Mouse (Mus musculus) mature B cell (primary cell): ENCODE data around the gene Gm42791.

Experiments
- in situ Hi-C: fragments of 300-500 bp; cut with MboI; formaldehyde crosslinking; loops from 2 replicates; pipeline ENCODE4 v1.14.3; 2019

Gm42791 gene

GRCm38 (mm10) chr5:148978458-148979165, 16.3 kb downstream of the Gm42791 start:
- in situ Hi-C loops = no loop called here

DNA sequence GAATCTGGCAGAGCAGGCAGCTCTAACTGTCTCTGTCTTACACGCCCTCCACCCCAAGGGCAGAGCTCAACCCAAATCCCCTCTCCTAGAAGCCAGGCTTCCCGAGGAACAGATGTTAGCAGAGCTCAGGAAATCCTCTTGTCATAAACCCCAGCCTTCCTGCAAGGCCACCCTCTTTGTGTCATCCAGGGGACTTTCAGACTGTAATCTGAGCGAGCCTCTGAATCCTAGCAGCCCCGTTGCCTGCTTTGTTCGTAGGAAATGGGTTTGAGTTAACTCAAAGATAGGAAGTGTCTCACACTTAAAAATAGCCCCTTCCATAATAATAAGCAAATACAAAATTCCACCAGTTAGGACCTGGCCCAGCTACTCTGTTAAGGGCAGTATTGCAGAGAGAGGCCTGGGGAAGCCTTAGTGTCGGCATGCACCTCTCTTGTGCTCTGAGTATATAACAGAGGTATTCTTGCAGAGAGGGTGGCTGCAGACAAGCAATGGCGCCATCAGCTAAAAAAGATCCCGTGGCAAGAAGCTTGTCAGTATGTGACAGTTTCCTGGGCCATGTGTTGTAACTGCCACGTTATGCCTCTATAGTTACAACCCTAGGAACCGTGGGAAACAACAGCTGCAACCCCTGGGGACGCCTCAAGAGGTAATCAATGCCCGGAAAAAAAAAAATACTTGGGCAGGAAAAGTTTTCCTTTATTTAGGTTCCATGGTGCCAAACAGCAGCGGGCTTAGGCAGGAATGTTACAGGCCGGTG, 17.1 kb downstream of the Gm42791 start:
- in situ Hi-C loops = no loop called here

- in situ Hi-C loops = no loop called here
Observed at GRCm38 (mm10) chr5:148976876-148977275, 18.1 kb downstream of the Gm42791 start.

- in situ Hi-C loops = no loop called here
Observed at GRCm38 (mm10) chr5:148975035-148975434, 19.9 kb downstream of the Gm42791 start.

DNA sequence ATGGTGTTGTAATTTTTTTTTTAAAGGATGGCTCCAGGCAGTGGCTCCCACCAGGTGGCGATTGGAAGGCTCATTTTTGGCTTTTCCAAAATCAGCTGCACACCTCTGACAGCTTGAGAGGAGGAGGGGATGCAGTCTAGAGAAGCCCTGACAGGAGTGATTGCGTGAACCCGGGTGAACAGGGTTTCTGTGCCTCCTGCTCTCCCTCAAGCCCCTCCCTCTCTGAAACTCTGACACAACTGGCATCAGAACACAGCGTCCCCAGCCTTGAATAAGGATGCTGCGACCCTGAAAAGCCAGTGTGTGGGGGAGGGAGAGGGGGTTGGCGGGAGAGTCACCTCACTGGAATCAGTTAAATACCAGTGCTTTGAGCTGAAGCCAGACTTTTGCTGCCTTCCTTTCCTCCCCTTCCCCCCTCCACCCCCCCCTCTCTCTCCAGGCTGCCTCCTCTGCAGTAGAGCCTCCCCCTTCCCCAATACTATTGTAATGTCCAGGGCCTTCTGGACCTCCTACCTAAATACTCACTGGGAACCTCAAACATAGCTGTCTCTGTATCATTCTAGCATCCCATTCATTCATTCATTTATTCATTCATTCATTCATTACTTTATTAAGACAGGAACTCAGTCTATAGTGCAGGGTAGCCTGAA, 21.8 kb downstream of the Gm42791 start:
- in situ Hi-C loops = no loop called here

- in situ Hi-C loops = no loop called here
Observed at GRCm38 (mm10) chr5:148972167-148972566, 22.8 kb downstream of the Gm42791 start.

GRCm38 (mm10) chr5:148969648-148970047, 25.3 kb downstream of the Gm42791 start:
- in situ Hi-C loops = no loop called here

DNA sequence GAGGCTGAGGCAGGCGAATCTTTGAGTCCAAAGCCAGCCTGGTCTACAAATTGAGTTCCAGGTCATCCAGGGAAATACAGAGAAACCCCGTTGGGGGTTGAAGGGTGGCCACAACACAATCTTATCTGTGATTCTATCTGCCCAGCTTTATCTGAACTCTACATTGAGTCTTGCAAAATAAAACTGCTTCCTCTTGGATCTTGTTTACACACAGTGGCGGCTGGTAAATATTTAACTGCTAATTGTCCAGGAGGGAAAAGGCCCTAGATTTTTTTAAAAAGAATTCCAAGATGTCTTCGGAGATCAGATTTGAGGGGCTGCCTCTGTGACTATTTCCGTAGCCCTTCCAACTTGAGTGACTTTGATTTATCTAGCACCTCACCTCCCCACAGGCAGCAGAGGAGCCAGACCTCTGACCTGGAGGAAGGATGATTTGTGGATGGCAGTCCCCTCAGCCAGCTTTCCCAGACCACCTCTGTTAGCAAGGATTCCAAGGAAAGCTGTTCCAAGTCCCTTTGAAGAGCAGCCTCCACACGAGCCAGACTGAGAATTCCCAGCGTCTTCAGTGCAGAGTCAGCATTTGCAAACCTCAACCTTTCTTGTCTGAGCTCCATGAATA, 25.9 kb downstream of the Gm42791 start:
- in situ Hi-C loops = no loop called here

DNA sequence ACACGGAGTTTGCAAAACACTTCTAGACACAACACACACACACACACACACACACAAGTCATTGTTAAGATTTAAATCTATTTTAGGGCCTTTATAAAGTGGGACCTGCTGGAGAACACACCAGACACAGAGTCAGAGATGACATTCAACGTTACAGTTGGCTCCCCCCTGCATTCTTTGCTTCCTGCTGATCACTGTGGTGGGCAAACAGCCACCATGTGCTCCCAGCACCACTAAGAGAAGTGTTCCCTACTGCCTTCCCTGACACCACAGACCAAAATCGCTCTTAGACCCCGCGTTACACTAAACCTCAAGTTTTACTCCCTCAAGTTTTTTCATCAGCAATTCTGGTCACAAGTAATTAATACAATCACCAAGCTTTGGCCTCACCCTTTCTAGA, 26.8 kb downstream of the Gm42791 start:
- in situ Hi-C loops = no loop called here

DNA sequence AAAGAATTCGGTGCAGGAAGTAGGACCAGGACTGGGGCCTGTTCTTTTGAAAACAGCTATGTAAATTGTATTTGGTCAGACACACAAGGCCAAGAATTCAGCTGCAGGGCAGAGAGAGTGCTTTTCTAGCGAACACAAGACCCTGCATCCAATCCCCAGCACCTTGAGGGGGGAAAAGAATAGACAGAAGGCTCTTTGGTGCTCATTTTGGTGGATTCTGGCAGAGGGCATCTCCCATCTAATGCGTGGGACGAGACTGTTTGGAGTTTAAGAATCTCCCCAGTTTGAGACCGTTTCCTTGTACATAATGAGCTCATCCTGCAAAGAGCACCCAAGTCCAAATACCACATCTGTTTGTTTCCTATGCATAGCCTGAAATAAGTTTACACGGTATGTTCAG, 28.6 kb downstream of the Gm42791 start:
- in situ Hi-C loops = no loop called here

DNA sequence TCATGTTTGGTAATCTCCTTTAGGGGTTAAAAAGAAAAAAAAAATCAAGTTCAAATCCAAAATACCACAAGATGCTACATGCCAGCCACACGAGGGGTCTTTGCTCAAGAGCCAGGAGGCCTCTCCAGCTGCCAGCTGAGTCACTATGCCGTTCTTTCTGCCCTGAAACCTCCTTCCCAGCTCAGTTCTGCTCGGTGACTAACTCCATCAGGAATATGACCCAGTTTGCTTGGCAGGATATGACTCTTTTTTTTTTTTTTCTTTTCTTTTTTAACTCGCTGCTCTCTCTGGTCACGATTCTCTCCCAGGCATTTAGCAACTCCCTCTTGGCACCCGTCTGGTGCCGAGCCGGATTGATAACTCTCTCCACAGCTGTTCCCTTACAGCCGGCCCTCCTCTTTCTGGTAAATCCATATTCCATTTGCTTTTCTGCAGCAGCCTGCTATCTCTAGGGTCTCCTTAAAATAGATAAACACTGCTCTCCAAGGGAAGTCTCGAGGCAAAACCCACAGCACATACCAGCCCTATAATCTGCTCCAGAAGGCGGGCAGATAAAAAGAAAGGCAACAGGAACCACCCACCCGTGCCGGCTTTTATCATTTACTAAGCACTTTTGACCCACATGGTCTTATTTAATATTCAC, 29.1 kb downstream of the Gm42791 start:
- in situ Hi-C loops = no loop called here

GRCm38 (mm10) chr5:148965089-148965591, 29.8 kb downstream of the Gm42791 start:
- in situ Hi-C loops = no loop called here

GRCm38 (mm10) chr5:148964251-148964650, 30.7 kb downstream of the Gm42791 start:
- in situ Hi-C loops = no loop called here

DNA sequence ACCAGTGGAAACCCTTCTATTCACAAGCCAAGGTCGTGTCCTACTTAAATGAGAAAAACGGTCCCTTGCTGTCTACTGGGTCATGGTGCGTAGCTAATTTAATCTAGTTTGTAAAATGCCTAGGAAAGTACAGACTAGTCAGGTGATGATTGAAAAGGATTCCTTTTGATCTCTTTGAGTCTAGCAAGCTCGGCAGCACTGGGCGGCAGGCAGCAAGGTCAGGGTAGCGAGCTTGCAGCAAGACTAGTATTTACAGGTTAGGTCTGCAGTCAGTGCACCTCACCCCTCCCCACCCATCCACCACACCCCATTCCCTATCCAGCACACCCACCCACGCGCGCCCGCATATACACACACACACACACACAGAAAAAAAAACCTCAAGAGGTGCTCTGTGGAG, 34.7 kb downstream of the Gm42791 start:
- in situ Hi-C loops = no loop called here

DNA sequence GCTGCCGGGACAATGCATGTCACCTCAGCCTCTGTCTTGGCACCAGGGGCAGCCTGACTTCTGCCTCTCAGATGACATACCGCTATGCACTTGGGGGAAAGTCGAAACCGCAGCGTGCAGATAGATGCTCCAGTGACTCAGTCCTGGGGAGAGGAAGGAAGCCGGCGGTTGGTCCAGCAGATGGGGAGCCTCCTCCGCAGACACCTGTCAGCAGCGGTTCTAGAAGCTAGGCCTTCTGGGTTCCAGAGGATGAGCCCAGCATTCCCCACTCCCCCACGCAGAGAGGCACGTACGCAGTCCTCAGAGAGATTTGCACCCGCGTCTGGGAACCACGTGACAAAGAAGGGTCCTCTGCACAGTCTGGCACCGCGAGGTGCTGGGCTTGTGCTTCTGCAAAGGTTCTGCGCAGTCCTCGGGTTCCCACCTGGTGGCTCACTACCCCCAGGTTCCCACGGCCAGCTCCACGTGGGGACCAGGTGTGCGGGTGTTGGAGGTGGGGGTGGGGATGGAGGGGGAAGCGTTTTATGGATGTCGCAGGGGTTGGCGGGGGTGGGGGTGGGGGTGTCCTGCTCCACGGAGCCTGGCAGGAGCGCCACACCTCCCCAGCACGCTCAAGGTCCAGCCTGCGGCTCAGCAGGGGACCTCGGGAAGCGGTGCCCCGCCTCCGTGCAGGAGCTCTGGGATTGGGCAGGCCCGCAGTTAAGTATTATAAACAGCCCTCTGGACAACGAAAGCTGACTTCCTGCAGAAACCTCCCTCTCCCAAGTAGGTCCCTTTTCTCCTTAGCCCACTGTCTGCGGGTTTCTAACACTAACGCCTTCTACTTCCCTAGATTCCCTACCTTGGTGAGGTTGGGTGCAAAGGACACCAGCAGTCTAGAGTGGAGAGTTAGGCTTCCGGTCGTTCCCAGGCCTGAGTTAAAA, 35.6 kb downstream of the Gm42791 start:
- in situ Hi-C loops = no loop called here

DNA sequence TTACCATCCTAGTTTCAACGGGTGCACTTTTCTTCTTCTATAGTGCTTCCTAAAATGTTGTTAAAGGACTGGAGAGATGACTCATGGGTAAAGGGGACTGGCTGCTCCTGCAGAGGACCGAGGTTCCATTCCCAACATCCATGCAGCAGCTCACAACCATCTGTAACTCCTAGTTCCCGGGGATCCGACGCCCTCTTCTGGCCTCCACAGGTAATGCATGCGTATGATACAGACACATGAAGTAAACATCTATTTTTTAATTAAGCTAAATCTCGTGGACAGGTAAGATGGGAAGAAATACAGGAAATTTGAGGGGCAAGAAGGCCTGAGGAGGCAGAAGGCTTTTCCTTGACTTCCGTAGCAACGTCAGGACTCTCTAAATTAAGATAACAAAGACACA, 36.6 kb downstream of the Gm42791 start:
- in situ Hi-C loops = no loop called here

- in situ Hi-C loops = no loop called here
Observed at GRCm38 (mm10) chr5:148956898-148957535, 37.9 kb downstream of the Gm42791 start.

- in situ Hi-C loops = no loop called here
Observed at GRCm38 (mm10) chr5:148956091-148956490, 38.9 kb downstream of the Gm42791 start.

GRCm38 (mm10) chr5:148955575-148955974, 39.4 kb downstream of the Gm42791 start:
- in situ Hi-C loops = no loop called here
